Mouse (Mus musculus) forebrain, embryonic 14.5 days (tissue): ENCODE data around the gene Usp35. TPM values are rescaled to one million over a fixed set of nuclear protein-coding genes. Genes with fewer than 3 reads are reported as not detected.

Experiments used
- ATAC-seq: fragments of 200-750 bp; cut with Nextera tagmentation; 2 replicates; pipeline ENCODE4 v1.8.0; 2017; ENCODE audit warnings: mild to moderate bottlenecking, moderate library complexity
- DNase-seq: peaks from one replicate; pipeline ENCODE4 v3.0.0-alpha.2; 2015; ENCODE audit warnings: low spot score
- H3K27ac ChIP-seq: fragments of 300-500 bp; sonication (generic); 2 replicates; pipeline ENCODE4 v1.5.1; 2014; ENCODE audit warnings: low read depth, mild to moderate bottlenecking, control low read depth, low read length, moderate library complexity
- H3K27me3 ChIP-seq: fragments of 300-500 bp; sonication (generic); replicated peaks from 2 replicates; pipeline ENCODE4 v1.6.1; 2014; ENCODE audit warnings: low read length, control low read depth, mixed read lengths; ENCODE audit not compliant: control insufficient read depth, insufficient read depth
- H3K36me3 ChIP-seq: fragments of 300-500 bp; sonication (generic); 2 replicates; pipeline ENCODE4 v1.6.1; 2014; ENCODE audit warnings: low read length, control low read depth; ENCODE audit not compliant: control insufficient read depth, insufficient read depth
- H3K4me1 ChIP-seq: fragments of 300-500 bp; sonication (generic); 2 replicates; pipeline ENCODE4 v1.6.1; 2014; ENCODE audit warnings: antibody characterized with exemption, low read length, control low read depth; ENCODE audit not compliant: control insufficient read depth, insufficient read depth
- H3K4me2 ChIP-seq: fragments of 300-500 bp; sonication (generic); 2 replicates; pipeline ENCODE4 v1.6.1; 2014; ENCODE audit warnings: mild to moderate bottlenecking, control low read depth, low read length
- H3K4me3 ChIP-seq: fragments of 300-500 bp; sonication (generic); 2 replicates; pipeline ENCODE4 v1.5.1; 2014; ENCODE audit warnings: low read depth, low read length, control low read depth
- H3K9ac ChIP-seq: fragments of 300-500 bp; sonication (generic); 2 replicates; pipeline ENCODE4 v1.6.1; 2014; ENCODE audit warnings: mild to moderate bottlenecking, low read length, control low read depth, moderate library complexity
- H3K9me3 ChIP-seq: fragments of 300-500 bp; sonication (generic); replicated peaks from 2 replicates; pipeline ENCODE4 v1.6.1; 2016; ENCODE audit warnings: low read length, control low read depth, mixed read lengths; ENCODE audit not compliant: control insufficient read depth
- WGBS: fragments of 180-500 bp; shearing (Covaris S2); extraction: QIAGEN DNeasy Blood & Tissue Kit; methylation state at CpG from one replicate; pipeline ENCODE4 v1.1.7; 2014; 5-methylcytosine and 5-hydroxymethylcytosine counted together
- polyA plus RNA-seq: library from polyadenylated mRNA; unstranded; fragments of >200 nt; fragmentation: Nextera tagmentation; extraction: Ambion mirVana; gene quantifications from 2 replicates; pipeline ENCODE4 v1.2.1, GENCODE M21; 2014

Usp35 gene
- polyA plus RNA-seq, 1 experiment from 2014 or later, result 4.1 TPM

DNA sequence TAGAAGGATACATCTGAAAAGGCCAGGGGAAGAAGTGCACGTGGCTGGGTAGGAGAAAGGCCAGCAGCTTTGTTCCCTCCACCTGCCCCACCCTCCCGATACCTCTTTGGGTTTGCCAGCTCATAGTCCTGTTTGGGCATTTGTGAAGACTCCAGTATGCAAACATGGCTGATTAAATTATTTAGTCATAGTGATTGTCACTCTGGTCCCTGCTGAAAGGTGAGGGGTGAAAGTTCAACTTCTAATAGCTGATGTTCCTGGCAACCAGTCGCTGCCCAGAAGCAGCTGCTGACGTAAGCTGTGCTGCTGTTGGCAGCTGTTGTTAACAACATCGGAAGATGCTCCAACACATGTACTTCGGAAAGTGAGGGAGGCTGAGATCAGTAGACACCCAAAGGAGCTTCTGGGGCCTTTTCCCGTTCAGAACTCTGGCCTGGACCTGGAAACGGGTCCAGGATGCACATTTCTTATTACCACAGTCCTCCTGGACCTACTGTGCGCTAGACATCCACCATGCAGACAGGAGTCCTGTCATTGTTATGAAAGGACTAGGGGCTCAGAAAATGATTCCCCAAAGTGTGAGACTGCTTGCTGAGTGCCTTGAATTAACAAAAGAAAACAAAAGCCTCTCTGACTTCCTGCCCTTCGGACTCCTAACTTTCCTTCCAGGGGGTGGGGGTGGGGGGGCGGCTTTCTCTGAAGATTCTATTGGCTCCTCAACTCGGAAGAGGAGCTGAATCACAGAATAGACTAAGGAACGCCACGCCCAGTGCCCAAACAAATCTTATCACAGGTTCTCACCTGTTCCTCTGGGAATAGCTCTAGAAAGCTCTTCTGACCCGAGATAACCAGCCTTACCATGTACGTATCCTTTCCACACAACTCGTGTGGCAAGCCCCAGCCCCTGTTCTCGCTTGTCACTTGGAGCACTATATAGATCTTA lies 9.4 kb upstream of the Usp35 start:
- ATAC-seq, result no peak
- 67% methylated on average over 18 of the region's 18 CpGs for WGBS
- H3K4me2 ChIP-seq, result no peak overlapping the region

DNA sequence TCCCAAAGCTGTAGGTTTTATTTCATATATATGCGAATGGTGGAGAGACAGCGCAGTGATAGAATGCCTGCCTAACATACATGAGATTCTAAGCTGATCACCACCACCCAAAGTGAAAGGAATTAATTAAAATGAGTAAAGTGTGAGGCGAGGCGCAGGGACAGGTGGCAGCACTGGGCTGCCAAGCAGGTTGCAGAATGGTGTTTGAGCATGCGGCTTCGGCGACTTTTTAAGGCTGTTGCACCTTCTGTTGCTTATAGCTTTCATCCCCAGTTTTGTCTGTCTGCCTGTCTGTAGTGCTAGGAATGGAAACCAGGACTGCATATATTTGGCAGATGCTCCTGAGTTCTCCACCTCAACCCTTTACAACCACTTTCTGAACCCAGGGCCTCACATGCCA lies 7.8 kb upstream of the Usp35 start:
- no peaks in the 10 kb centered on the region; the same call in 1 of the 2 replicates for H3K4me1 ChIP-seq
- no peak overlapping the region for H3K4me2 ChIP-seq
- ATAC-seq (peak; percentile 70), DNase-seq (peak; percentile 62)
- no peak overlapping the region for H3K9ac ChIP-seq
- H3K4me3 ChIP-seq, result no peak overlapping the region
- H3K27me3 ChIP-seq, result no peaks in the 10 kb centered on the region
- no peaks in the 10 kb centered on the region for H3K9me3 ChIP-seq
- no peaks in the 10 kb centered on the region for H3K36me3 ChIP-seq
- 76% methylated on average over 7 of the region's 7 CpGs for WGBS
- peak overlapping the region; percentile 52; the same call in 1 of the 2 replicates for H3K27ac ChIP-seq

More for the DNA sequence above, 9.4 kb upstream of the Usp35 start:
- H3K9ac ChIP-seq, result no peak overlapping the region
- DNase-seq, result no peak
- H3K27ac ChIP-seq, result no peak overlapping the region
- H3K9me3 ChIP-seq, result no peaks in the 10 kb centered on the region
- no peaks in the 10 kb centered on the region; the same call in 1 of the 2 replicates for H3K4me1 ChIP-seq
- no peak overlapping the region for H3K4me3 ChIP-seq
- H3K36me3 ChIP-seq, result no peaks in the 10 kb centered on the region
- no peaks in the 10 kb centered on the region for H3K27me3 ChIP-seq

DNA sequence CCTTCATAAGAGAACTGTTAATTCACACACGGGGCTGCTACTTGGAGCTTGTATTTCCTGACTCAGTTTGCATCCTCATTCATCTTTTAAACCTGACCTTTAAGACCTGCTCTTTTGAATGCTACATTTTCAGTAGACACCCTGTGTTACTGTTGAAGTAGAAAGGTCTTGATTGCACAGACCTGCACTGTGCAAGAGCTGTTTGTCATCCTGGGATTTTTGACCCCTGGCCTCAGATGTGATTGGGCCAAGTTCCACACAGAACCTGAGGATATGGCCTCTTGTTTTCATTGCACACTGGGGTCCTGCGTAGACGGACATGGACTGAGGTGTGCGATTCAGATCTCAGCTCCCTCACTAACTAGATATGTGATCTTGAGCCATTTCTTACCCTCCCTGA lies 6.8 kb upstream of the Usp35 start:
- Histone ChIP-seq H3K9ac (no peak overlapping the region), H3K27me3 (no peaks in the 10 kb centered on the region), H3K27ac (no peak overlapping the region), H3K36me3 (no peaks in the 10 kb centered on the region), H3K4me1 (no peaks in the 10 kb centered on the region; the same call in 1 of the 2 replicates), H3K9me3 (no peaks in the 10 kb centered on the region), H3K4me2 (no peak overlapping the region), H3K4me3 (no peak overlapping the region)
- ATAC-seq, result no peak
- DNase-seq, result no peak
- 89% methylated on average over 4 of the region's 4 CpGs for whole genome bisulfite sequencing

DNA sequence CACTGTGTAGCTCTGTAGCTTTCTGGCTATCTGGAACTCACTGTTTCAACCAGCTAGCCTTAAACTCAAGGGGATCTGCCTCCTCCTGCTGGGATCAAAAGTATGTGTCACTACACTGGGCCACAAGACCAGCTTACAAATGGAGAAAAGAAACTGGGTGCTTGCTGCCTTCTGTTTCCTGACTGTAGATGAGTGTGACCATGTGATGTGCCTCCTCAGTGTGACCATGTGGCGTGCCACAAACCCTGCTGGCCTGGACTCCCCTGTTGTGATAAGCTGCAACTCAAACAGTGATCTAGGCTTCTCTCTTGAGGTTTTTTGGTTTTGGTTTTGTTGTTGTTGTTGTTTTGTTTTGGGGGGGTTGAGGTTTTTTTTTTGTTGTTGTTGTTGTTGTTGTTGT lies 4.9 kb upstream of the Usp35 start:
- ATAC-seq (no peak), DNase-seq (no peak)
- Histone ChIP-seq H3K27ac (no peak overlapping the region), H3K9ac (no peak overlapping the region), H3K36me3 (no peaks in the 10 kb centered on the region), H3K27me3 (no peaks in the 10 kb centered on the region), H3K4me3 (no peak overlapping the region), H3K9me3 (no peaks in the 10 kb centered on the region), H3K4me2 (no peak overlapping the region), H3K4me1 (peaks cover 7% of the 10 kb centered on the region)
- 84% methylated on average over 1 of the region's 1 CpGs for WGBS

DNA sequence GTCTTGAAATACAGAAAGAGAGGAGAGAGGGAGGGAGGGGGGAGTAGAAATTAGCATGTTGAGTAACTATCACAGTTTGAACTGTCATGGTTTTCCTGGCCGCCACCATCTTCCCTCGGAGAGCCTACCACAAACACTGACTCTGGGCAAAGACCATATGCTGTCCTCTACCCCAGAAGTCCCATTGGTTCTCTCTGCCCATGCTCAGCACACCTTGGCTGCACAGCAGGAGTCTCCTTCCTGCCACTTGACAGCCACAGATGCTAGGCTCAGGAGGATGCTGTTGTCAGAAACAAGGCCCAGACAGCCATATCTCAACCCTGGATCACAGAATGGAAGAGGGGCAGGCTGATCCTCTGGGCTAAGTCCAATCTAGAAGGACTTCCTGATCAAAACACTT lies 2.6 kb upstream of the Usp35 start:
- DNase-seq (no peak), ATAC-seq (no peak)
- no peak overlapping the region for H3K27ac ChIP-seq
- no peaks in the 10 kb centered on the region for H3K27me3 ChIP-seq
- no peaks in the 10 kb centered on the region for H3K36me3 ChIP-seq
- H3K9me3 ChIP-seq, result no peaks in the 10 kb centered on the region
- 87% methylated on average over 2 of the region's 2 CpGs for WGBS
- H3K4me3 ChIP-seq, result no peak overlapping the region
- no peak overlapping the region for H3K4me2 ChIP-seq
- H3K4me1 ChIP-seq, result peaks cover 12% of the 10 kb centered on the region
- no peak overlapping the region for H3K9ac ChIP-seq

DNA sequence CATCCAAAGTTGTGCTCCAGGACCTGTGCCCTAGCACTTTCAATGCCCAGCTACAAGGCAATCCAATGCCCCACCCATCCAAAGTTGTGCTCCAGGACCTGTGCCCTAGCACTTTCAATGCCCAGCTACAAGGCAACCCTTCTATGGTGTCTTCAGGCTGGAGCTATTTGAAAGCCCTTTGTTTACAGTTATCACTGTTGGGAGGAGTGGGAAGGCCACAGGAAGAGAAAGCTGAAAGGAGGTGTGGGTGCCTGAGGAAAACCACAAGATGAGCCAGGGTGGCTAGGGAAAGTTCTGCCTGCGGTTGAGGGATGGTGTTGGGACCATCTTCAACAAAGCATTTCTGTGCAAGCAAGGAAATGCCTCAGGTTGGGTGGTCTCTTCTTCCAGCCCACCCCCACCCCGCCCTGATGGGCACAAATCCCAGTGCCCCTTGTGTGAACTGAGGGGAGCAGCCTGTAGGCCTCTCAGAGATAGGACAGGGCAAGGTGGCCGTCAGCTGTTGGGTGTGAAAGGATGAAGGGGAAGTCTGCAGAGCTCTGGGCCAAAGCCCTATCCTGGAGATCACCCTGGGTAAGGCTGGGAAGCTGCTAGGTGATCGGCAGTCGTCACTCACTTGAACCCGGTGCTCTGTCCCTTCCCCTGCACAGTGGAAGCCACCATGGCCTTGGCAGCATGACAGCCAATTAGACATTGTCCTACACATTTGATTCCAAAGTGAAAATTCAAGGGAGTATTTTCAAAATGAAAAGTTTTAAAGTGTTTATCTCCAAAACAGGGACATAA lies 1.5 kb upstream of the Usp35 start:
- no peaks in the 10 kb centered on the region for H3K9me3 ChIP-seq
- peak overlapping the region; percentile 77 for H3K4me3 ChIP-seq
- DNase-seq (no peak), ATAC-seq (no peak)
- H3K9ac ChIP-seq, result peak overlapping the region; percentile 76; the same call in 1 of the 2 replicates
- no peaks in the 10 kb centered on the region for H3K27me3 ChIP-seq
- WGBS, result 82% methylated on average over 6 of the region's 6 CpGs
- peaks cover 12% of the 10 kb centered on the region for H3K4me1 ChIP-seq
- no peaks in the 10 kb centered on the region for H3K36me3 ChIP-seq
- no peak overlapping the region for H3K27ac ChIP-seq
- peak overlapping the region; percentile 65 for H3K4me2 ChIP-seq

DNA sequence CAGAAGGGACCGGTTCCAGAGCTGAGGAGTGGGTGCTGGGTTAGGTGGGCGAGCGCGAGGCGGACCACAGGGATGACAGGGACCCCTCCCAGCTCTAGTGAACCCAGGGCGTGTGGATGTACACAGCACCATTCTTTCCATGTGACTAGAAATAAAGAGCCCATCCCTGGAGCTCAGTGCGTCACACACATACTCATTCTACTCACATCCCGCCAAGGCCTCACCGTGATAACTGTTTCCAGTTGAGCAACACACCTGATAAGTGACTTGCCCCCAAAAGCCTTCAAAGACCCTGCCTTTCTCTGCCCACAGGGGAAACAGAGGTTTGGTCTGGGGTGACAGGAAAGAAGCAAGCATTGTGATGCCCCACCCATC lies 834 bp upstream of the Usp35 start:
- DNase-seq (no peak), ATAC-seq (no peak)
- H3K4me2 ChIP-seq, result peak overlapping the region; percentile 65
- peak overlapping the region; percentile 77 for H3K4me3 ChIP-seq
- H3K27ac ChIP-seq, result peak overlapping the region; percentile 33; the same call in 1 of the 2 replicates
- WGBS, result 1% methylated on average over 9 of the region's 9 CpGs
- no peaks in the 10 kb centered on the region for H3K9me3 ChIP-seq
- H3K4me1 ChIP-seq, result peaks cover 12% of the 10 kb centered on the region
- H3K27me3 ChIP-seq, result no peaks in the 10 kb centered on the region
- no peaks in the 10 kb centered on the region for H3K36me3 ChIP-seq
- peak overlapping the region; percentile 76 for H3K9ac ChIP-seq

DNA sequence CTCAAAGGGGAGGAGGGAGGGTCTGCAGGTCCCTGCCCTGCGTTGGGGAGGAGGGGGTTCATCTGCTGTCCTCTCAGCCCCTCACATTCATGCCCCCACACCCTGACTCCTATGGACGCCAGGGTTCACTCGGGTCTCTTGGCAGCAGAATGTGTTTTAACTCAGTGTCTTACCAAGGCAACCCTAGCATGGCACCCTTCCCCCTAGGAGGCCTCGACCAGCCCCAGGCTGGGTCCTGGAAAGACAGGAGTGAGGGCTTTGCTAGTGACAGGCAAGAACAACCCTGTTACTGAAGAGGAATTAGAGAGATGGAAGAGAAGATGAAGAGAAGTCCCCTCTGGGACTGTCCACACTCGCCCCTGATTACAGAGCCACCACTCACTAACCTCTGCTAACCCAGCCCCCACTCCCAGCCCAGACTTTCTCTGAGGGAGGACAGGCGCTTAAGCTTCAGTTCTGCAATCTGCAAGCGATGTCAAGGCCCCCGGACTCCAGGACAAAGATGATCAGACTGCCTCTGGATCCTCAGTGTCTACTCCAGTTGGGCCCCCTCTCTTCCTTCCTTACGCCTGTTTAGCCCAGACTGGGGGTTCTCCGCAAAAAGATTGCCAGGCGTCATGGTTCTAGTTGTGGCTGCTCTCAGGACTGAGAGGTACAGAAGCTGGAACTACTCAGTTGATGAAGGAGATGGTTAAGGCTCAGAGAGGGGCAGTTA lies 732 bp downstream of the Usp35 start:
- no peak for DNase-seq
- H3K9ac ChIP-seq, result peak overlapping the region; percentile 74
- H3K27ac ChIP-seq, result no peak overlapping the region
- peak overlapping the region; percentile 77 for H3K4me3 ChIP-seq
- H3K36me3 ChIP-seq, result no peaks in the 10 kb centered on the region
- 66% methylated on average over 11 of the region's 11 CpGs for WGBS
- peak overlapping the region; percentile 61 for H3K4me2 ChIP-seq
- H3K9me3 ChIP-seq, result no peaks in the 10 kb centered on the region
- H3K4me1 ChIP-seq, result peaks cover 12% of the 10 kb centered on the region
- H3K27me3 ChIP-seq, result peaks cover 10% of the 10 kb centered on the region; the same call in 1 of the 2 replicates
- no peak for ATAC-seq
